8 mouse cellular contexts compared by ENCODE assay signal in genomic region chr1:155740622-155741377, GRCm38 (mm10). TPM values are rescaled to one million over a fixed set of nuclear protein-coding genes. Genes with fewer than 3 reads are reported as not detected.
DNase-seq lines count a peak whose midpoint lies in the region; ATAC-seq and TF ChIP-seq lines count a peak whose summit lies in the region.

No protein-coding gene starts in this region.

- H3K27ac ChIP-seq in bone marrow macrophage, adult 2 months (ENCODE audit: insufficient read depth, low read depth, low read length) = no peak overlapping the region
- no peak overlapping the region for H3K27ac ChIP-seq in heart, embryonic 15.5 days
- no peak overlapping the region for H3K27ac ChIP-seq in midbrain, postnatal 0 days (ENCODE audit: low read depth, low read length)

- H3K9me3 ChIP-seq in heart, embryonic 15.5 days (replicated peaks) = no peaks in the 10 kb centered on the region
- no peaks in the 10 kb centered on the region for H3K9me3 ChIP-seq in midbrain, postnatal 0 days (ENCODE audit: low read length)

- no peak for ATAC-seq in heart, embryonic 15.5 days (replicated peaks; ENCODE audit: insufficient number of reproducible peaks, insufficient read depth, low FRiP score, low read depth)
- no peak for ATAC-seq in midbrain, postnatal 0 days (ENCODE audit: low FRiP score)

- H3K4me3 ChIP-seq in bone marrow macrophage, adult 2 months (ENCODE audit: insufficient read depth, low read length) = peak overlapping the region; percentile 48; the same call in 1 of the 2 replicates
- peak overlapping the region; percentile 53 for H3K4me3 ChIP-seq in heart, embryonic 15.5 days
- peak overlapping the region; percentile 17; the same call in 1 of the 2 replicates for H3K4me3 ChIP-seq in midbrain, postnatal 0 days (ENCODE audit: low read depth, low read length)

- TF ChIP-seq POLR2A in bone marrow macrophage, adult 2 months (IDR thresholded peaks at IDR 0.05; ENCODE audit: borderline replicate concordance, low read depth, low read length) = no peak

- no peaks in the 10 kb centered on the region for H3K36me3 ChIP-seq in heart, embryonic 15.5 days
- no peaks in the 10 kb centered on the region for H3K36me3 ChIP-seq in midbrain, postnatal 0 days (ENCODE audit: insufficient read depth, low read length)

- peak; percentile 9 for DNase-seq in ovary, adult 18-20 months (ENCODE audit: low spot score)
- DNase-seq in ovary, postnatal 14 days (ENCODE audit: low spot score) = no peak
- peak; percentile 27 to 53 for DNase-seq in kidney, postnatal 36 days
- no peak for DNase-seq in midbrain, postnatal 0 days (ENCODE audit: low spot score)
- DNase-seq in cerebellum, adult 11-12 months = no peak
- no peak for DNase-seq in frontal cortex, postnatal 14 days (ENCODE audit: low spot score in 2 of 2)

- TF ChIP-seq CTCF in bone marrow macrophage, adult 2 months (IDR thresholded peaks at IDR 0.05; ENCODE audit: low read depth, low read length) = no peak
- peak; percentile 4; the same call in 1 of the 2 replicates for TF ChIP-seq CTCF in midbrain, postnatal 0 days (IDR thresholded peaks at IDR 0.05)

- H3K27me3 ChIP-seq in heart, embryonic 15.5 days = peaks cover 93% of the 10 kb centered on the region
- H3K27me3 ChIP-seq in midbrain, postnatal 0 days (ENCODE audit: insufficient read depth, low read length) = peaks cover 75% of the 10 kb centered on the region

- peak overlapping the region; percentile 94 for H3K4me2 ChIP-seq in heart, embryonic 15.5 days
- no peak overlapping the region for H3K4me2 ChIP-seq in midbrain, postnatal 0 days (ENCODE audit: low read depth, low read length, poor library complexity, severe bottlenecking)

- H3K4me1 ChIP-seq in bone marrow macrophage, adult 2 months (ENCODE audit: control insufficient read depth, insufficient read depth, low read length) = peaks cover 7% of the 10 kb centered on the region; the same call in 1 of the 2 replicates
- H3K4me1 ChIP-seq in heart, embryonic 15.5 days (replicated peaks) = peaks cover 43% of the 10 kb centered on the region
- peaks cover 18% of the 10 kb centered on the region; the same call in 1 of the 2 replicates for H3K4me1 ChIP-seq in midbrain, postnatal 0 days (ENCODE audit: insufficient read depth, low read length)

- WGBS in heart, embryonic 15.5 days = under 1% methylated on average over 44 of the region's 44 CpGs
- under 1% methylated on average over 44 of the region's 44 CpGs for WGBS in midbrain, postnatal 0 days

- H3K9ac ChIP-seq in heart, embryonic 15.5 days = no peak overlapping the region
- H3K9ac ChIP-seq in midbrain, postnatal 0 days (replicated peaks; ENCODE audit: low read length, poor library complexity, severe bottlenecking) = no peak overlapping the region

RNA-seq across cellular contexts. Expression of gene Lhx4, which starts 10.7 kb away (rescaled TPM):
- polyA plus RNA-seq in bone marrow macrophage, adult 2 months (2012; ENCODE audit: insufficient read depth, insufficient read length, missing spikeins) = not detected in 2 replicates
- not detected in 2 replicates for polyA plus RNA-seq in heart, embryonic 15.5 days (2015; fragmentation: Nextera tagmentation; extraction: Ambion mirVana)
- 1.5 and 2.7 TPM in 2 replicates for total RNA-seq in midbrain, postnatal 0 days (2014; rRNA removed)
- 0.99 and 1.1 TPM in 2 replicates for polyA plus RNA-seq in midbrain, postnatal 0 days (2015; fragmentation: Nextera tagmentation; extraction: Ambion mirVana)

Comparison
In these comparisons a context has a peak if more than half of its experiments do, and no peak if none do; other contexts are left out.
1. DNase-seq: peak in ovary, adult 18-20 months (single experiment) and kidney, postnatal 36 days (2 of 2); none in ovary, postnatal 14 days (single experiment), midbrain, postnatal 0 days (single experiment), cerebellum, adult 11-12 months (single experiment) and frontal cortex, postnatal 14 days (0 of 2).
2. Peak in every context shown above with its lines, with median percentiles within 50 percentile points of each other: H3K4me3 ChIP-seq.